Mouse (Mus musculus): ENCODE data around the gene Nox3. TPM values are rescaled to one million over a fixed set of nuclear protein-coding genes. Genes with fewer than 3 reads are reported as not detected.

The Nox3 gene
- polyA plus RNA-seq (2012; rRNA removed), result not detected in 2 replicates

DNA sequence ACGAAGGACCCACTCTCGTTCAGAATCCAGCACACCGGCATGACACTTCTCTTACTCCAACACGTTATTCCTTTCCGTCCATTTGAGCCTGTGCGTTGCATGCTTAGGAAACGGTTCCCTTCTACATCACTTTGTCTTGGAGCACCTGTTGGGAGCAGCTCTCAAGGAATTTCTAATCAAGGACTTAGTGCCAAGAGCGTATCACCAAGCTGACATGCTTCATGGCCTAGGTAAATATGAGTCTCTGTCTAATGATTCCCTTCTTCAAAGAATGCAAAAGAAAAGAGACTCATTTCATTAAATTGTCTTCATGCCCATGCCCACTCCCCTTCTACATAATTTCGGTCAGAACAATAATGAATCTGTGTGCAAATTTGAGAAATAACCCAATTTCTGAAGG lies at the start of gene Nox3:
Gene Nox3 (minus strand): TSS at position 101 of the 400 bp plus-strand sequence.
- WGBS, result 89% methylated on average over 9 of the region's 9 CpGs
- DNase-seq (ENCODE audit: low read depth, low spot score), result no peak

DNA sequence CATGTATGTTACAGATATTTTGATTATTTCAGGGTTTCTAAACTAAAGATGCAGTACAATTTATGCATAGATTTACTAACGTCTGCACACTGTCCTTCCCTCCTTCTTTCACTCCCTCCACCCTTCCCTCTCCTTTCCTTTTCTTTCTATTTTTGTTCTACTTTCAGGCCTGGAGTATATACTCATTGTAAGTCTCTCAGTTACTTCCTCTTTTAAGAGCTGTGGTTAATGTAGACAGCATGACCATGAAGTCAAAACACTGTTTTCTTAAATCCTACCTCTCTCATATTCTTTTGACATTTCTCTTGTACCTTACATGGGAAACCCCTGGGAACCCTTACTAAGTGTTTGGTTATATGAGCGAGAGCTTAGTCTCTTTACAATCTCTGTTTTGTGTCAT lies 48.3 kb upstream of the Nox3 start:
- 40% methylated on average over 2 of the region's 2 CpGs for WGBS
- no peak for DNase-seq (ENCODE audit: low read depth, low spot score)

DNA sequence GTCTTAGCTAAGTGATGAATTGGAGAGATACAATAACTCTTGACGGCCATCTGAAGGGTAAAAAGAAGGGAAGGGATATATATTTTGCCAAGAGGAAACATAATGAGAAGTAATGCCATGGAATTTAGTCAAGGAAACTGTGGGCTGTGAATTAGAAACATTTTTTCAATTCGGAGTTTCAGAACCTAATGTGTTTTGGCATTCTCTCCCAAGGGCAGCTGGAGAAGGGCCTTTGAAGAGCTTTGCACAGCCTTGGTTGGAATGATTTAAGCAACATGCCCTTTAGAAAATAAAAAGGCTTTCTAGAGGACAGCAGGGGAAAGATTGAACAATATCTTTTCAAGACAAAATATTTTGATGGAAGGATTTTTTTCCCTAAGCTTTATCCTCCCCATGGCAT lies 40.9 kb upstream of the Nox3 start:
- WGBS, result 73% methylated on average over 2 of the region's 2 CpGs
- no peak for DNase-seq (ENCODE audit: low read depth, low spot score)

DNA sequence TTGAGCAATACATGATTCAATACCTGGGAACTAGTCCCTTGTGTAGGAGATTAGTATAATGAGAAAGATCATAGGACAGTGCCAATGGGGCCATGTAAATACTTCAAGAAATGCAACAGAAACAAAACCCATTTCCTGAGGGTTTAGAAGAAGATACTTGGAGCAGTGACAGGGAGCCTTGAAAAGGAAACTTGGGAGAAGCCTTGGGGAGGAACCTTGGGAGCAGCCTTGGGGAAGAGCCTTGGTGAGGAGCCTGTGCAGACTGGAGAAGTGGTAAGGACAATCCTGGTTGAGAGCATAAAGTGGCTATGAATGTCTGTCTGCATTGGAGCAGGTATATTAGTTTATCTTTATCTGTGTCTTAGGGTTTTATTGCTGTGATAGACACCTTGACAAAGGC lies 38.2 kb upstream of the Nox3 start:
- DNase-seq (ENCODE audit: low read depth, low spot score), result no peak

DNA sequence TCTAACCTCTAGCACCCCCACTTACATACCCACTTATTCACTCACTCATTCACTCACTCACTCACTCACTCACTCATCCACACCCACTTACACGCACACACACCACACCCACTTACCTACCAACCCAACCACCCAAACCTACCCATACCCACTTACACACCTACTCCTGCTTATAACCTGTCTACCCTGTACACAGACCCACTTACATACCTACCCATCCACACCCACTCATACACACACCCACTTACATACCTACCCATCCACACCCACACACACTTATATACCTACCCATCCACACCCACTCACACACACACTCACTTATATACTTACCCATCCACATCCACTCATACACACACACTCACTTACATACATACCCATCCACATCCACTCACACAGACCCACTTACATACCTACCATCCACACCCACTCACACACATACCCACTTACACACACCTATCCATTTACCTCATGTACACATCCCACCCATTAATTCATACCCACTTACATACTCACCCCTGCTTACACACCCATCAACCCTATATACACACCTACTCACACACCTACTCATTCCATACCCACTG lies 9.4 kb upstream of the Nox3 start:
- no peak for DNase-seq (ENCODE audit: low read depth, low spot score)
- WGBS, result 93% methylated on average over 1 of the region's 1 CpGs

DNA sequence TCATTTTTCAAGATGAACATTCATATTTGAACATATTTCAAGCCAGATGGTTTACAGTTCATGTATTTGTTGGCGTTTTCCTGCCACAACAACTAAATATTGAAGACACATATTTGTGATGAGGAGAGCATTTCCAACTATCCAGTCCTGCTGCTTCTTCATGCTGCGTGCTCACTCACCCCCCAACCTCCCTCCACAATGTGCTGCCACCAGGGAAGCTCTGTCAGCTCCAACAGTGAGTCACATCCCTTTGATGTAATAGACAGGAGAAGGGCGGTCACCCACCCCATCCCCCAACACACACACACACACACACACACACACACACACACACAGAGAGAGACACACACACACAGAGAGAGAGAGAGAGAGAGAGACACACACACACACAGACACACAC lies 6.3 kb upstream of the Nox3 start:
- 54% methylated on average over 3 of the region's 3 CpGs for WGBS

DNA sequence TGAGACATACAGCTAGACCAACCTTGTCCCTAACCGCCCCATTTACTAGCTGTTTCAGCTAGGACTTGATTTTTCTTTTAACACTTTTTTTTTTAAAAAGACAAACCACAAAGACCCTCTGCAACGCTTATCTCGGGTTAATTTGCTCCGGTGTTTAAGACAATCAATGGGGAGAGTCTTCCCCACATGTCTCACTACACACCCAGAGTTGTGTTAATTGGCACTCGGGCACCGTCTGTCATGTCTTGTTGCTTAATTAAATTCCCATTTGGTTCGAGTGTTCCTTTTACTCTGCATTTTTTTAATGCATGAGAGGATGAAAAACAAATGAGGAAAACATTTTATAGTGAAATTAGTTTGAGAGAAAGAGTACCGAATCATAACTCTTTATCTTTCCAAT lies 3.2 kb downstream of the Nox3 start:
- 70% methylated on average over 8 of the region's 8 CpGs for WGBS
- no peak for DNase-seq (ENCODE audit: low read depth, low spot score)

More for the DNA sequence above, 6.3 kb upstream of the Nox3 start:
- no peak for DNase-seq (ENCODE audit: low read depth, low spot score)

DNA sequence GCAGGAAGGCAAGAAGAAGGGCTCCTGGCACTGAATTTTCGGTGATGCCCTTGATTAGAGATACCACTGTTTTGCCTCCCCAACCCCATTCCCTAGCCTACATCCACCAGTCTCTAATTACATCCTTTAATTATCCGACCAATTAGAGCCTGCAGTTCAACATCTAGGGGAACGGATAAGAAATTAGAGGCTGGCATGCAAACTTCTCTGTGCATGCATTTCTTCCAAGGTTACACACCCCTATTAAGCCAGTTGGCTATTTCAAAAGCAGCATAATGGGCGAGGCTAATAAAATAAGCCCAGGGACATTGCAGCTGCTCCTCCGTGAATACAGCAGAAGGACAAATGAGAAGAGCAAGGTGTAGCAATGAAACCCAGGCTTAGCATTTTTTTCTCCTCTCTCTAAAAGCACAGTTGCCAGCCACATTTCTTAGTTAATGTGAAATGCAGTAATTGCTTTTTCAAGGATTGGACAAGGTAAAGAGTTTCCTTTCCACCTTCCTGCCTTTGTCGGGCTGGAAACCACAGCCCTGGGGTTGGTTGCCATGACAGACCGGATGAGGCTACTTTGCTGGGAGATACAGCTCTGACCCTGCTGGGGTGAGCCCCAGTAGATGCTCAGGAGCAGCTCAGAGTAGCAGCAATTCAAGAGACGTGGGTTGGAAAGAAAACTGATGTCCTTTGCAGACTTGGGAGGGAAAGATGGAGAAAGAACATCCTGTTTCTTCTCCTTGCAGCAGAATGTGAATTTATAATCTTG lies 5.4 kb downstream of the Nox3 start:
- no peak for DNase-seq (ENCODE audit: low read depth, low spot score)
- WGBS, result 65% methylated on average over 8 of the region's 8 CpGs

DNA sequence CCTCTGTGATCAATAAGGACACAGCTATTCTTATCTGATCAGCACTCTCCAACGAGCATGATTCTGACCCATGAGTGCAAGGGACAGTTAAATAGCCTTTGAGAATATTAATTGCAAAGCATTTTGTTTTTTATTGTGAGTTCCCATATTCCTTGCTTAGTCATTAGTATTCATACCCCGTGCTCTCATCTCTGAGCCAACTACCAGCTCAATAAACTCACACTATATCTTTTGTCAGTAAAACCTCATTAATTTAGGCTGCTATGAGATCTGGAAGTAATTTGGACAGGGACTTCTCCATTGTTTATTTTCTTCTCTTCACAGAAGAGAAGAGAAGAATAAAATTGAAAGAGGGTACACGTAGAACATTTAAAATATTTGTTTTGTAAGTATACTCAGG lies 12.4 kb downstream of the Nox3 start:
- DNase-seq (ENCODE audit: low read depth, low spot score), result no peak
- 56% methylated on average over 3 of the region's 3 CpGs for WGBS

DNA sequence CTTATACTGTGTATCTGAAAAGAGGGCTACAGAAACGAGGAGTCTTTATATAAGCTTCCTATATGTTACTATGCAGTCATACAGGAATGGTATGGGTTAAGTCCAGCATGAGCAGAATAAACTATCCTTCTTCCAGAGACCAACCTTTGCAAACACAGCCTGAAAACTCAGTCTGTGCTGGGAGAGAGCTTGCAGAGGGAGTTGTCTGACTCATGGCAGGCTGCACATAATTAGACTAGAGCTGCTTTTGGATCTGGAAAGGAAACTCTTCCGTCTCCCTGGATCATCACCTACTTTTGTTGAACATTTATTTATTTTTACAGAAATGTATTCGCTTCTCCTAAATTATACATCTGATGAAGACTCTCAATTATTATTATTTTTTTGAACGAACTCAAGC lies 26.8 kb downstream of the Nox3 start:
- no peak for DNase-seq (ENCODE audit: low read depth, low spot score)

DNA sequence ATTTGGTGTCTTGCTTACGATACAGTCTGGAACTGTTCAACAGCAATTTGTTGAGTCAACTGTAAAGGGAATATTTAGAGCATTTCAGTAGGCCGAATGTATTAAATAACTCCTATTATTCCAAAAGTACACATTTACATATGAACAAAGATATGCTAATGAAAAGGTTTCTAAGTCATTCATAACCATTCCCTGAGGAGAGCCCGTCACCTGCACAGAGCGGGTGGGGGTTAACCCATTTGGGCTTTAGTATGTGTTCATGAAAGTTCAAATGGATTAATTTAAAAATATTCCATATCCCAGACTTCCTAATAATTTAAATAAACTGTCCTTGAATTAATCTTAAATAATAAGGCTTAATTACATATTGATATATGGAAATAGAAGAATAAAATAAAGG lies 28.8 kb downstream of the Nox3 start:
- 89% methylated on average over 4 of the region's 4 CpGs for WGBS
- DNase-seq (ENCODE audit: low read depth, low spot score), result no peak

More for the DNA sequence above, 26.8 kb downstream of the Nox3 start:
- 67% methylated on average over 4 of the region's 4 CpGs for WGBS

DNA sequence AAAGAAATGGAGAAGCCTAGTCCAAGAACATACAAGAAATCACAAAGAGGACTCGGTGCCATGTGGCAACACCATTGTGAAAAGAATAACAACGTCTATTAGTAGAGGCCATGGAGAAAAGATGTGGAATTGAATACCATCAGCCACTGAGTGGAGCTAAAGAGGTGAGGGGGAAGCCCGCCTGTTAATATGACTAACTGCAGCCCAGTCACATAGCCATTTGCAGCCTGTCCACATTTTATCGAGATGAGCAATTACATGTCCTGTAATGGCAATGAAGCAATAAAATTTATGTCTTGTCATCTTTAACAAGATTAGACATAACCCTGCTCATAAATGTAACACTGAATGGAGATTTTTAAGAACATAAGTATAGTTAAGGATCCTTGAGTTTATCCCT lies 30.7 kb downstream of the Nox3 start:
- 72% methylated on average over 4 of the region's 4 CpGs for WGBS
- DNase-seq (ENCODE audit: low read depth, low spot score), result no peak

DNA sequence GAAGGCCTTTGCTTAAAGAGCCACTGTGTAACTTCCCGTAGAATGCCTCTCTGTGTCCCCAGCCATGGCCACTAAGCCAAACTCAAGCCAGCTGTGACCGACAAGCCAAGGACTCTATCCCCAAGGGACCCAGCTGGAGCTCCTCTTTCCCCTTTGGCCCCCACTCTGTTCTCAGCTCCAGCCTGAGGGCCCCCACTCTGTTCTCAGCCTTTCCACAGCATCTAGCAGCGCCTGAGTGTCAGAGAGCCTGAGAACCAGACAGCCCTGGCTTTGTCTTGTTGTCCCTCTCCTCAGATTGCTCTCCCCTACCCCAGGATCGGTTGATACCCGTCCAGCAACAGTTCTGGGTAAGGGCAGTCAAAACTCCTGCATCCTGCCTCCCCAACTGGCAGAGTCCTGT lies 36.6 kb downstream of the Nox3 start:
- DNase-seq (ENCODE audit: low read depth, low spot score), result no peak
- 74% methylated on average over 5 of the region's 5 CpGs for WGBS

DNA sequence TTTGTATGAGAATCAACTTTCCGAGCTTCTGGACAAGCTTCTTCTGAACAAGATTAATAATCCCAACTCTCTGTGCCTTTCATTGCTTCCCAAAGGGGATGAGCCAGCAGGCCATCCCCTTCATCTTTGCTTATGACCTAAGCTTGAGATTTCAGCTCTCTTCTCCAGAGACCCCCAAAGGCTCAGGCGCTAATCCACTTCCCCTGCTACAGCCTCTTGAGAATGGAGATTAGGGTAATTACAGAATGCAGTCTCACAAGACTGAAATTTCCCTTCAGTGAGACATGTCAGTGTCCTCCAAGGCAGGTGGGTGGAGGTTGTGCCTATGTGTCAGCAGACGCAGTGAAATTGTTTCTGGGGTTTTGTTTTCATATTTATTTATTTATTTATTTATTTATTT lies 45.7 kb downstream of the Nox3 start:
- no peak for DNase-seq (ENCODE audit: low read depth, low spot score)
- 75% methylated on average over 3 of the region's 3 CpGs for WGBS

DNA sequence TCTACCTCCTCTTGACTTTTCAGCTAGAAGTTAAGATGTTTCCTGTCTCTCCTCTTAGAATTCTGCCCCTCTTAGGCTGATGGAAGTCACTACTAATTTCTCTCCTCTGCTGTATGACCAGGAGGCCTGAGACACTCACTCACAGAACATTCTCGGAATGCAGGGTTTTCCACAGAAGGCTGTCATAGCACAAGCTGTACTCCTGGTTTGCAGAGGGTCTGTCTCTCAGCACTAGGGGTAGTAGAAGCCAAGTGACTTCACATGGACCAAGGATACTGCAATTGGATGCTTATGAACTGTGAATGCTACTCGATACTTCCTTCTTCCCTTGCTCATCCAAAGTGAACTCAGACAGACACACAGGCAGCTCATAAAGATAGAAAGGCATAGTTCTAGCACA lies 52.5 kb downstream of the Nox3 start:
- DNase-seq (ENCODE audit: low read depth, low spot score), result no peak
- WGBS, result 87% methylated on average over 2 of the region's 2 CpGs

DNA sequence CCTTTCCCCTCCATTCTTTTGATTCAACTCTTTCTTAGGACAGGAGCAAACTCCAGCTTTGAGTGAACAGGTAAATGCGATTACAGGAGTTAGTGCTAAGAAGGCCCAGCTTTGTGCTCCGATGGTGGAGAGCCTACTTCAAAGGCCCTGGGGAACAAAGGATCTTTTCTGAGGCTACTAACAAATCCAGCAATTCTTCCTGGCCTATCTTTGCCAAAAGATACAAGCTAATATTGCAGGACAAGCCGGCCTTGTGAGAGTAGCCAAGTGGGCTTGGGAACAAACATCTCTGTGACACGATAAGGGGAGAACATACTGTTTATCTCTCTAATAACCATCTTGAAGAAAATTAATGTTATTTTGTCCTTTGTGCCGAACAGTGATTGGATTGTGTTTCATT lies 54.6 kb downstream of the Nox3 start:
- no peak for DNase-seq (ENCODE audit: low read depth, low spot score)

DNA sequence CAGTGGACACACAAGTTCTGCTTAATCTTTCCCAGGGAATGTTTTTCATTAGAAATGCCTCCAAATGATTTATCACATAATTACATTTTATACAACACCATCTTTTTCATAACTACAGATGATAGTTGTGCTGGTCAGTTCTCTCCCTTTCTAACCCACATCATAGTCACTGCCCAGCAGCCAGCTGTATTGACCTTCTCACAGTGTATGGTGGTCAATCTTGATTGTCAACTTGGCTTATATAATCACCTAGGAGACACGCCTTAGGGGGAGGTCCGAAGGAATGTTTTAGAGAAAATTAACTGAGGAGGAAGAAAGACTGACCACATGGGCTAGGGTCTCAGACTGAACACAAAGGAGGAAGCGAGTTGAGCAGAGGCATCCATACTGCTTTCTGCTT lies 57.3 kb downstream of the Nox3 start:
- 43% methylated on average over 3 of the region's 3 CpGs for WGBS
- DNase-seq (ENCODE audit: low read depth, low spot score), result no peak

More for the DNA sequence above, 54.6 kb downstream of the Nox3 start:
- 66% methylated on average over 5 of the region's 5 CpGs for WGBS

DNA sequence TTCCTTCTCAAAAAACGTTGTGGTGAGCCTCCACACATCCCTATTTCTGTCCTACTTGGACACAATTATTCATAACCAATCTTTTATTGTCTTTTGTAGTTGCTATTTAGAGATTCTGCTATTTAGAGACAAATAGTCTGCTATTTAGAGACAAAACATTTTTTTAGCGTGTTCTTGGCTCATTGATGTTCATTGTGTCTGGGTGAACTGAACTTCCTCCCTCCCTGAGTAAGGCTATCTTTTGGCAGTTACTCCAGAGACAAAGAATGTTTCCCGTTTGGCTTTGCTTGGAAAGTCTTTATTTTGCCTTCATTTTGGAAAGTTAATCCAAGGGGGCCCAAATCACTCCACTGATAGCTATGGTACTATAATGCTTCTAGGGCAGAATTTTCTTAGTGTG lies 63.6 kb downstream of the Nox3 start:
- no peak for DNase-seq (ENCODE audit: low read depth, low spot score)
- 58% methylated on average over 3 of the region's 3 CpGs for WGBS

DNA sequence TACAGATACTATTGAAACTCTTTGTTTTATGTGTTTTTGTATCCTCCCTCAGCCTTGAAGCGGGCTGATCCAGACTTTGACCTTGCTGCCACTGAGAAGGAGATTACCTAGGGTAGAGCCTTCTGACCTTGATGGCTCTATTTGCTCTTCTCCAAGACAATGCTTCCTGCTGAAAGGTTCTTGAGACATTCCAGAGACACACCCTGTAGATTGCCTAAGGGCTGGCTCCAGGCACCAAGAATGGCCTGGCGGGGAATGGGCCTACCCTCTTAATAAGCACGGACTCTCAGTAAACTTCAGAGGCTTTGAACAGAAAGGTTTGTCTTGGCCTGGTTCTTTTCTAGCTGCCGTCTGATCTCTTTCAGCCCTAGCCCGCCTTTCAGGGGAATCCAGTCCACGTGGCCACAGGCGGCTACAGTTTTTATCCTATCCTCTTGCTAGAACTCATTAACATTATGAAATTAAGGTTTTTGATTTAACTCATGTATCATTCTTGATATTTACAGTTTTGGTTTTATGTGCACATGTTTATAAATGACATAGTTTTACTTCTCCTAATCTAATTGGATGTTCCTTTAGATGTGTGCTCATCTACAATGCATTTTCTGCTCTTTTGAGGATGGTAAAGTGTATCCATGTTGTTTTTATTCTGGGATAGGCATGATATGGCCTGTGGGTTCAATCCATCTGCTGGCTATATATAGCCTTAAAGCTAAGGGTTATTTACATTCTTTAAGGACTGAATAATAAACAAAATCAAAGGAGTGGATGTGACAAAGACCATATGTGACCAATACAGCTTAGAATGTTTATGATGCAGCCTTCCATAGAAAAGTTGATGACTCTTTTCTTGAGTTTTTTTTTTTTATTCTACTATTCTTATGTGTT lies 79.5 kb downstream of the Nox3 start:
- DNase-seq (ENCODE audit: low read depth, low spot score), result no peak
- 35% methylated on average over 7 of the region's 7 CpGs for WGBS

DNA sequence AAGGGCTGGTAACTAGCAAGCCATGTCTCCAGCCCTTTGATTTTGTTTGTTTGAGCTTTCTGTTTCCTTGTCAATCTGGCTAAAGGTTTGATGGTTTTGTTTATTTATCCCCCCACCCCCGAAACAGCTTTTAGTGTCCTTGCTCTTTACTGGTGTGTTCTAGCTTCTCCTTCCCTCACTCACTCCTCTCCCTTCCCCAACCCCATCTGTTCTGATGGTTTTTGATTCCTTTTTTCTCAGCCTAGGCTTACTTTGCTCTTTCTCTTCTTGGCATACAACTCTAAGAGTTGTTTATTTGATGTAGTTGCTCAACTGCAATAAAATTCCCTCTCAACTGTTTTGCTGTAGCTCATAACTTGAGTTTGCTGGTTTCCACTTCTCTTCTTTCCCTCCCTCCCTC lies 80.5 kb downstream of the Nox3 start:
- WGBS, result 25% methylated on average over 1 of the region's 1 CpGs
- DNase-seq (ENCODE audit: low read depth, low spot score), result no peak

DNA sequence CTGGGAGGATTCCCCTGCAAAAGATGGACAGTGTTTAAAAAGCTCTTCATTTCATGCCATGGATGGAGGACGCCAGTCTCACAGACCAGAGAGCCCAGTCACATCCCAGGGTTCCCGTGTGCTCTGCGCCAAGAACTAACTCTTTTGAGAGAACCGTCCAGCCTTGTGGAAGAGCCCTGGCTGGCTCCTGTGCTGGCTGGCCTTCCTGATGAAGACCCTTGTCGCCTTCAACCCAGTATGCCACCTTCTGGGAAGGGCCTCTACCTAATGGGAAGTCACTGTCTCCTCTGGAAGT lies 84.3 kb downstream of the Nox3 start:
- no peak for DNase-seq (ENCODE audit: low read depth, low spot score)
- 88% methylated on average over 5 of the region's 5 CpGs for WGBS

All from large intestine, adult 2 months (tissue).